Mouse (Mus musculus) cerebellum, adult 11-12 months (tissue): ENCODE measurements around the gene Golga1.

Source experiments
- DNase-seq: peaks from one replicate; pipeline ENCODE4 v3.0.0; 2022

Golga1 gene

DNA sequence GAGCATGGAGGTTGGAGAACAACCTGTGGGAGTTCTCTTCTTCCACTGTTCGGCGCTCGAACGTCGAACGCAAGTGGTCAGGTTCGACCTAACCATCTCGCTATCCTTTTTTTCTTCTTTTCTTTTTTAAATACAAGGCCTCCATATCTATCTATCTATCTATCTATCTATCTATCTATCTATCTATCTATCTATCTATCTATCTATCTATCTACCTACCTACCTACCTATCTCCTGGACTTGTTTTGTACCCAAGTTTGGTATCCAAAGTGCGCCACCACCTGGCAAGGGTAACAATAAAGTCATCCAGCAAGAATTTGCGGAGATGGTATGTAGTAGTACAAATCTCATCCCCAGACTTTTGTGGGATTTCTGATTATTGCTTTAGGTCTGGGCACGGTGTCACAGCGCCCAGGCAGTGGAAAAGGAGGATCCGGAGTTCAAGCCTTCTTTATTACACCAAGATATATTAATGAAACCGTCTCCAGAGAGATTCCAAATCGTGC lies 59.7 kb downstream of the Golga1 start, which contains the start of gene Rpl35:
Rpl35 (minus strand) TSS at position 51 of the 506 bp plus-strand sequence.
- peak; percentile 23 for DNase-seq

DNA sequence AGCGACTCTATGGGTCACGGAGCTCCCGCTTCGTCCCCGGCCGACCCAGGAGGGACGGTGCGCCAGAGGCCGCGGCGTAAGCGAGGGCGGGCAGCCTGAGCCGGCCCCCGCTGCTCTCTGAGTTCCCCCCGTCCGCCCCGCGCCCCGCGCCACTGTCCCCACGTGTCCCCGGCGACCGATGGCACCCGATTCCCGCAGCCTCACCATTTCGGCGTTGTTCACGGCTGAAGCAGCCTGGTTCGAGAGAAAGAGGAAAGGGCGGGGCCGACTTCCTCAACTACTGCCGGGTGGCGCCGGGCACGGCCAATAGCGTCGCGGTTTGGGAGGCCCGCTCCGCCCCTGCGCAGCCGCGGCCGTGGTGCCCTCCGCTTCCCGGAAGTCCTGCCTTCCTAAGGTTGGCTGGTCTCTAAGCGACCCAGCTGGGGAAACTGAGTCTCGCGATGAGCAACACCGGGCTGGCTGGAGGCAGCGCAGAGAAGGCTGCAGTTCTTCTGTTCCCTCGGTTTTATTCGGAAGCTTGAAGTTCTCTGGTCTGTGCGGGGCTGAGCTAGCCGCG lies 60.4 kb downstream of the Golga1 start, which contains the start of gene Arpc5l:
Arpc5l (plus strand) TSS at position 469 of the 556 bp plus-strand sequence.
- DNase-seq, result peak; percentile 89

- peak; percentile 47 for DNase-seq
These were observed 61.0 kb downstream of the Golga1 start for GRCm38 (mm10) chr2:39004372-39004771.

DNA sequence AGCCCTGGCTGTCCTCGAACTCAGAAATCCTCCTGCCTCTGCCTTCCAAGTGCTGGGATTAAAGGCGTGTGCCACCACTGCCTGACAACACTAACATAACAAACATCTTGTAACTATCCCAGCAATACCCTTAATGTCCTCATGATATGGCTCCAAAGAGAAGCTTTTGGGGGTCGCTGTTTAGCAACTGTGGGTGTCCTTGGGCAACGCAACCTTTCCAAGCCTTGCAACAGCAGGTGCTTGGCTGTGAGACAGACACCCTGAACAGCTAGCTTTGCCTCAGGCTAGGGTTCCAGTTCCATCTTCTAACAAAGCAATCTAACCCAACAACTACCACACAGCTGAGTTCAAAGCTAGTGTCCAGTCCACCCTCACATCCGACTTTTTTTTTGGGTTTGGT lies 61.8 kb downstream of the Golga1 start:
- DNase-seq, result peak; percentile 20

- no peak for DNase-seq
These were observed 62.2 kb downstream of the Golga1 start for GRCm38 (mm10) chr2:39003106-39003505.

GRCm38 (mm10) chr2:39001866-39002265 lies 63.5 kb downstream of the Golga1 start:
- no peak for DNase-seq

- no peak for DNase-seq
These were observed 64.8 kb downstream of the Golga1 start for GRCm38 (mm10) chr2:39000587-39000919.

DNA sequence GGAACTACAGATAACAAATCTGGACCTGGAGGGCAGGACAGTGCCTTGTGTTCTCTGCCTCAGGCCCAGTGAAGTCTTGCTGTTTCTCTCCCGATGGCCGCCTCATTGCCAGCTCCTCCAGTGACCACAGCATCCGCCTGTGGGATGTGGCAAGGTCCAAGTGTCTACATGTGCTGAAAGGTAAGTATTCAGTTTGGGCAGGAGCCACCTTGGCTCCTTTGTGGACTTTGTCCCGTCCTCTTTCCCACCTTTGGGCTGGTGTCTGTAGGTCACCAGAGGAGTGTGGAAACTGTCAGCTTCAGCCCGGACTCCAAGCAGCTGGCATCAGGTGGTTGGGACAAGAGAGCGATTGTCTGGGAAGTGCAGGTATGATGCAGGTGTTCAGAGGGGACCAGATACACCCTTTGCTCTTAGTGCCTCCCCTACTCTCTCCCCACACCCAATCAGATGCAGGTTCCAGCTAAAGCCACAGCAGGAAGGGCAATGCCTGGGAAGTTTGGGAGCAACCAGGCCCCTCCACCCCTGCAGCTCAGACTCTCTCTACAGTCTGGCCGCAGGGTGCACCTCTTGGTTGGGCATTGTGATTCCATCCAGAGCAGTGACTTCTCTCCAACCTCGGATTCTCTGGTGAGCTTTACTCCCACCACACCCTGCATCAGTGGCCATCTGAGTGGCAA lies 65.3 kb downstream of the Golga1 start:
- DNase-seq, result no peak

DNA sequence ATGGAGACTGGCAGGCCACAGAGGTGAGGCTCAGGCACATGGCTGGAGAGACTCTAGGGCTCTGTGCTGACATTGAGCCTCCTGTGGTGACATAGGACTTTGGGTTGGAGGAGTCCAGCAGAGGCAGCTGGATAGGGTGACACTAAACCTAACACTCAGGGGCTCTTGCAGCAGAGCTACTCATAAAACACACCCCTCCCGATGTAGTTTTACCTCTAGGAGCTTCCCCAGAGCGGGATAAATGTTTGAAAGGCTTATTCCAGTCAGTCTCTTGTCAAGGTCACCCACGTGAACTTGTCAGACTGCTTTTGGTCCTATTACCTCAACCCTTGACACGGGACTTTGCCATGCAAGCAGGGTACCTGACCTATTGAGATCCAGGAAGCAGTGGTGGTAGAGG lies 66.0 kb downstream of the Golga1 start:
- no peak for DNase-seq

- peak; percentile 85 for DNase-seq
These were observed 67.7 kb downstream of the Golga1 start, which contains the start of gene Wdr38 for GRCm38 (mm10) chr2:38997386-38998374. Wdr38 (plus strand) TSS chr2:38997476.

DNA sequence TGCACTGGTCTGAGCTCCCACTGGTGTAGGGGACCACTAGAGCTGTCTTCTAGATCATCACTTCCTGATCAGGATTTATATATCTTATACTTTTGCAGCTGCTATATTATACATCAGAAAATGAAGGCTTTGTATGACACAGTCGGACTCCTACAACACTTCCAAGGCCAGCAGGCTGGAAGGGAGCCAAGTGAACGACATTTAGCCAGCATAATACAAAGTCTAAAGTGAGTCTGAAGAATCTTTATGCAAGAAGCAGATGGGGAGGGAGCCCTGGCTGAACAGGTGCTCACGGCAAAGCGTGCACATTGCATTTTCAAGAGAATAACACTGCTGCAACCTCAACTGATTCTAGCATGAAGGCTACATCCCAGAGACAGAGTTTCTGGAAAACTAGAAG lies 72.9 kb downstream of the Golga1 start:
- no peak for DNase-seq

DNA sequence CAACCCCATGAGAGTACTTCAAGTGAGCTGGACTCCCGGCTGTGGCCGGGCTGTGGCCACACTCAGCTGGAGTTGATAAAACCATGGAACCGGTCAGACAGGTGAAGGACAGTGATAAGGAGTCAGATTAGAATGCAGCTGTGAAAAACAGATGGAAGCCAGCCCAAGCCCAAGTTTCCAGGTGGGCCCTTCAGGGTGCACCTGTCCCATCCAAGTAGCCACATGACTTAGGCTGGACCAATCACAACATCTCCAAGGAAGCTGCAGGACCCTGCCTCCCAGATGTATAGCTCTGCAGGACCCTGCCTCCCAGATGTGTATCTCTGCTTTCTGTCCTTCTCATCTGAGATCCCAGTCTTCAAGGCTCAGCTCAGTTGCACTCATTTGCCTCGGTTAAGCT lies 73.3 kb downstream of the Golga1 start:
- no peak for DNase-seq

DNA sequence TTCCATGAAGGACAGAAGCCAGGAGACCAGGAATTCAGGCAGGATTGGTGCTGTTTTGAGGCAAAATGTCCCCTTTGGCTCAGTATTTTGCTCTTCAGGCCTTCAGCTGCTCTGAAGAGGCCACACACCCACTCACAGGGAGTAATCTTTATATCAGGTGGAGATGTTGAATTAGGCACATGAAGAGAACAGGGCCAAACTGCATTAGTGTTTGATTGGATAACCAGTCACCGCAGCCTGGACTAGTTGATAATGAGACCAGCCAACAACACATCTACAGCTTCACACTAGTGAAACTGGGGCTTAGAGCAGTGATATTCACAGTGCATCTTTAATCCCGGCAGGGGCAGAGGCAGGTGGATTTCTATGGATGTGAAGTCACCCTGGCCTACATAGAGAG lies 76.4 kb downstream of the Golga1 start:
- no peak for DNase-seq

DNA sequence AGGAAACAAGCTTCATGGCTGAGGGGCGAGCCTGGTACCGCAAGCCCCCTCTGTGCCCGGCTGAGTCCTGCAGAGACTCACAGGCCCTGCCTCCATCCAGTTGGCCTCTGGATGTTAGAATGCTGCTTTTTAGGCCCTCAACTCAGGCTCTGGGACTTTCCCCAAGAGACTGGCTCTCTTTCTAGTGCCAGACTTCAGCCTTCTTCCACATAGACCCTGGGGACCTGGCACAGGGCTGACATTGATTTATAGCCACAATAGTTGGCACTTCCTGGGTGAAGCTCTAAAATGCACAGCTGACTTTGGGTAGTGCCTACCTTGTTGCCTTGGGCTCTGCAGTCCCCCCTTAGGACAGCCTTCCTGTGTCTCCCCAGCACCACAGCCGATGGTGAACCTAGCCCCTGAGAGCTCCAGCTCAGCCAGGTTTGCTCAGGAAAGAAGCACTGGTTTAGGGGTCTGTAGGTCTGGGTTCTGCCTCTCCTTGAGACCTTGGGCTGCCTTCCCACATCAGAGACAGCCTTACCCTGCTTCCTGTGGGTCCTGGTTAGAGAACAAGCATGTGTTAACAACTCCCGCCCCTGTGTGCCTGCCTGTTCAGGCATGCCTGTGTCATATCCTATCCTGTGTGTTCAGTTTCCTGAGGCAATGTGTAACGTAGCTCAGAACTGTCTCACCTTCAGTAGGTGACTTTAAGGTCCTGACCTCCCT lies 77.4 kb downstream of the Golga1 start:
- no peak for DNase-seq

DNA sequence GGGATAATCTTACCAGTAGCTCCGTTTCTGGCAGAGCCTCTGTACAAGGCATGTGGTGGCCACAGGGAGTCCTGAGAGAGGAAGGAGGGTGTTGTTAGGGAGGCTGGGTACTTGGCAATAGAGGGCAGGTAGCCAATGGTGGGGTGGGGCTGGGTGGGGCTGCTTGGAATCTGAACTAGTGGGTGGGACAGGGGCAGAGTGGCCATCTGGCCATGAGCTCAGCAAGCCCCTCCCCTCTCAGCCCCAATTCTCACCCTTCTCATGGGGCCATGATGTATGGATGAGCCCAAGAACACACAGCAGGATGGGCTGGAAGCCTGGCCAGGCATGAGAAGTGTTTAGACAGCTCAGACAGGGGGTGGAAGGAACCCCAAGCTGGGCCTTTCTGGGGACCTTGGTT lies 78.0 kb downstream of the Golga1 start:
- DNase-seq, result no peak

DNA sequence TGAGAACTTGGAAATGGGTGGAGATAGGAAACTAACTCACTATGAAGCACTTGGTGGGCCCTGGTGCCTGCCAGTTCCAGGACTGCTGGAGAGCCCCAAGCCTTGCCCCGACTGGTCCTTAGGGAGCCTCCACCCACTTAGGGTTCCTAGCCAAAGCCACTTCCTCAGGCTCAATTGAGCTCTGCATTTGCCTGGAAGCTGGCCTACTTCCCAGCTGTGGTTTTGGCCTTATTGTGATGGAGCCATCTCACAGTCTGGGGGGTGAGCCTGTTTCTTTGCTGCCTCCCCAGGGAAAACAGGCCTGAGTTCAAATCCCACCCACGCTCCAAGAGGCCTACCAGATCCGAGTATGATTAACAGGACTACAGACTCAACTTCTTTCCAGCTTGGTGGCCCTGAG lies 78.8 kb downstream of the Golga1 start:
- no peak for DNase-seq

- DNase-seq, result no peak
These were observed 81.9 kb downstream of the Golga1 start for GRCm38 (mm10) chr2:38983456-38983855.

GRCm38 (mm10) chr2:38977837-38978236 lies 87.5 kb downstream of the Golga1 start:
- DNase-seq, result no peak

GRCm38 (mm10) chr2:38975941-38976805 lies 89.2 kb downstream of the Golga1 start:
- no peak for DNase-seq

DNA sequence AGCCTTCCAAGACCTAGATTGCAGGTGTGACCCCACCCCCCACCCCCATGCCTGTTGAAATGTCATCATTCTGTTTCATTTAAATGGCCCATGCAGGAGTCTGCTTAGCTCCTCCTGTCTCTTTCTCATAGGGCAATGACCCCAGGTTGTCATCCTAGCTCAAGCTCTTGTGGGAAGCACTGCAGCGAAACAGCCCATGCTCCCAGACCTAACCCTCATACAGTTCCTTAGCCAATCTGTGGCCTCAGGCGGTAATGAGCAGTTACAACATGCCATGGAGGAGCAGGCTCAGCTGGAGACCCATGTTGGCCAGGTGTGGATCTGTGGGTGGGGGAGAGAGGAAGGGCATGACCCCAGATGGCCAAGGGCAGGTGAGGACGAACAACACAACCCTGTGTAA lies 90.2 kb downstream of the Golga1 start:
- DNase-seq, result no peak

DNA sequence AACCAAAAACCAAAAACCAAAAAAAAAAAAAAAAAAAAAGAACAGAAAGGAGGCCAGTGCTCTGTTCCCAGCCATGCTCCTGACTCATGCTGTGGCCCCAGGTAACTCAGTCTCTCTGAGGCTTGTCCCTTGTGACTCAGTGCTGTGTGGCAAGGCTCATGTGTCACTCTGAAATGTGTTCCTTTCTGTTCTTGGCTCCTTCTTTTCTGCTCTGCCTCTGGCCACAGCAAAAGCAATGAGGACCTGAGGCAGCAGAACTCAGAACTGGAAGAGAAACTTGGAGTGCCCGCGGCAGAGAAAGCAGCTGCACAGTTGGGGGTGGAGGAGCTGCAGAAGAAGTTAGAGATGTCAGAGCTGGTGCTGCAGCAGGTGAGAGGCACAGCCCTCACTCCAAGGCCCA lies 91.2 kb downstream of the Golga1 start:
- DNase-seq, result no peak

GRCm38 (mm10) chr2:38973701-38974100 lies 91.6 kb downstream of the Golga1 start:
- no peak for DNase-seq
